Mouse (Mus musculus) embryonic facial prominence, embryonic 11.5 days (tissue): ENCODE results near the gene Pimreg. TPM values are rescaled to one million over a fixed set of nuclear protein-coding genes. Genes with fewer than 3 reads are reported as not detected.

Experiments used
- ATAC-seq: fragments of 200-750 bp; cut with Nextera tagmentation; replicated peaks from 2 replicates; pipeline ENCODE4 v1.8.0; 2017; ENCODE audit warnings: low read depth; ENCODE audit not compliant: insufficient number of reproducible peaks, low FRiP score, low TSS enrichment
- DNase-seq: peaks from one replicate; pipeline ENCODE4 v3.0.0-alpha.2; 2015; ENCODE audit warnings: low spot score
- H3K27ac ChIP-seq: fragments of 300-500 bp; sonication (generic); replicated peaks from 2 replicates; pipeline ENCODE4 v1.5.1; 2014; ENCODE audit warnings: mild to moderate bottlenecking, low read depth, low read length, control low read depth
- H3K27me3 ChIP-seq: fragments of 300-500 bp; sonication (generic); 2 replicates; pipeline ENCODE4 v1.6.1; 2014; ENCODE audit warnings: mild to moderate bottlenecking, low read length, moderate library complexity, mixed read lengths; ENCODE audit not compliant: control insufficient read depth, insufficient read depth
- H3K36me3 ChIP-seq: fragments of 300-500 bp; sonication (generic); replicated peaks from 2 replicates; pipeline ENCODE4 v1.6.1; 2014; ENCODE audit warnings: low read depth, mild to moderate bottlenecking, low read length, moderate library complexity, mixed read lengths; ENCODE audit not compliant: control insufficient read depth, insufficient read depth
- H3K4me1 ChIP-seq: fragments of 300-500 bp; sonication (generic); 2 replicates; pipeline ENCODE4 v1.6.1; 2014; ENCODE audit warnings: low read length, mixed read lengths; ENCODE audit not compliant: control insufficient read depth, insufficient read depth
- H3K4me2 ChIP-seq: fragments of 300-500 bp; sonication (generic); 2 replicates; pipeline ENCODE4 v1.6.1; 2014; ENCODE audit warnings: low read depth, mild to moderate bottlenecking, control low read depth, low read length, moderate library complexity
- H3K4me3 ChIP-seq: fragments of 300-500 bp; sonication (generic); 2 replicates; pipeline ENCODE4 v1.5.1; 2014; ENCODE audit warnings: low read depth, low read length, control low read depth
- H3K9ac ChIP-seq: fragments of 300-500 bp; sonication (generic); replicated peaks from 2 replicates; pipeline ENCODE4 v1.6.1; 2014; ENCODE audit warnings: mild to moderate bottlenecking, control low read depth, low read length
- H3K9me3 ChIP-seq: fragments of 300-500 bp; sonication (generic); replicated peaks from 2 replicates; pipeline ENCODE4 v1.6.1; 2016; ENCODE audit warnings: mild to moderate bottlenecking, low read length, inconsistent platforms, mixed read lengths; ENCODE audit not compliant: control insufficient read depth
- WGBS: fragments of 180-500 bp; shearing (Covaris S2); extraction: QIAGEN DNeasy Blood & Tissue Kit; methylation state at CpG from one replicate; pipeline ENCODE4 v1.1.7; 2014; 5-methylcytosine and 5-hydroxymethylcytosine counted together
- polyA plus RNA-seq: library from polyadenylated mRNA; unstranded; fragments of >200 nt; fragmentation: Nextera tagmentation; extraction: Ambion mirVana; gene quantifications from 2 replicates; pipeline ENCODE4 v1.2.1, GENCODE M21; 2014

Pimreg gene
- polyA plus RNA-seq, 1 experiment from 2014 or later = 182 TPM

- no peak overlapping the region for H3K27ac ChIP-seq
- peak overlapping the region; percentile 13; the same call in 1 of the 2 replicates for H3K9ac ChIP-seq
- no peak for DNase-seq
Measured at GRCm38 (mm10) chr11:72086251-72087046, 44.6 kb downstream of the Pimreg start.

GRCm38 (mm10) chr11:72092390-72092789 is 50.6 kb downstream of the Pimreg start:
- H3K36me3 ChIP-seq = no peaks in the 10 kb centered on the region
- no peaks in the 10 kb centered on the region for H3K9me3 ChIP-seq
- no peak for DNase-seq
- H3K9ac ChIP-seq = no peak overlapping the region
- H3K27ac ChIP-seq = no peak overlapping the region
- WGBS = 67% methylated on average over 8 of the region's 8 CpGs
- no peaks in the 10 kb centered on the region for H3K27me3 ChIP-seq
- no peak overlapping the region for H3K4me3 ChIP-seq
- H3K4me2 ChIP-seq = no peak overlapping the region
- H3K4me1 ChIP-seq = no peaks in the 10 kb centered on the region
- ATAC-seq = no peak

More at GRCm38 (mm10) chr11:72086251-72087046, 44.6 kb downstream of the Pimreg start:
- H3K27me3 ChIP-seq = no peaks in the 10 kb centered on the region
- H3K36me3 ChIP-seq = no peaks in the 10 kb centered on the region
- H3K4me3 ChIP-seq = no peak overlapping the region
- no peak overlapping the region for H3K4me2 ChIP-seq
- H3K9me3 ChIP-seq = no peaks in the 10 kb centered on the region
- H3K4me1 ChIP-seq = peaks cover 3% of the 10 kb centered on the region; the same call in 1 of the 2 replicates
- no peak for ATAC-seq
- WGBS = 49% methylated on average over 11 of the region's 11 CpGs

- no peaks in the 10 kb centered on the region for H3K4me1 ChIP-seq
- H3K27ac ChIP-seq = no peak overlapping the region
- H3K36me3 ChIP-seq = no peaks in the 10 kb centered on the region
- H3K9me3 ChIP-seq = no peaks in the 10 kb centered on the region
- ATAC-seq = no peak
- no peaks in the 10 kb centered on the region for H3K27me3 ChIP-seq
- no peak overlapping the region for H3K4me2 ChIP-seq
- 88% methylated on average over 7 of the region's 7 CpGs for WGBS
- H3K9ac ChIP-seq = no peak overlapping the region
- H3K4me3 ChIP-seq = no peak overlapping the region
- no peak for DNase-seq
Measured at GRCm38 (mm10) chr11:72094442-72094841, 52.6 kb downstream of the Pimreg start.

GRCm38 (mm10) chr11:72095994-72096393 is 54.2 kb downstream of the Pimreg start:
- no peaks in the 10 kb centered on the region for H3K27me3 ChIP-seq
- DNase-seq (no peak), ATAC-seq (no peak)
- no peaks in the 10 kb centered on the region for H3K36me3 ChIP-seq
- no peak overlapping the region for H3K4me3 ChIP-seq
- no peak overlapping the region for H3K9ac ChIP-seq
- no peak overlapping the region for H3K4me2 ChIP-seq
- 49% methylated on average over 3 of the region's 3 CpGs for WGBS
- no peaks in the 10 kb centered on the region for H3K9me3 ChIP-seq
- H3K4me1 ChIP-seq = no peaks in the 10 kb centered on the region
- H3K27ac ChIP-seq = no peak overlapping the region

Other genes with a start within 250 kb of the Pimreg start
- gene Aipl1, start 4.5 kb upstream of the Pimreg start, polyA plus RNA-seq = 0.08 and 0.21 TPM in 2 replicates
- 0.18 and 0.34 TPM in 2 replicates for gene Pitpnm3, start 93.7 kb downstream of the Pimreg start, polyA plus RNA-seq
- 0.10 TPM in 1 of 2 replicates, not detected in the other for gene Gm43951, start 164.8 kb downstream of the Pimreg start, polyA plus RNA-seq
- gene 4933427D14Rik, start 165.4 kb downstream of the Pimreg start, polyA plus RNA-seq = 11.0 and 14.9 TPM in 2 replicates
- gene Txndc17, start 165.5 kb downstream of the Pimreg start, polyA plus RNA-seq = 175 and 192 TPM in 2 replicates
- gene Med31, start 173.6 kb downstream of the Pimreg start, polyA plus RNA-seq = 52.4 and 55.5 TPM in 2 replicates
- 0.25 TPM in 1 of 2 replicates, not detected in the other for gene Slc13a5, start 225.2 kb downstream of the Pimreg start, polyA plus RNA-seq